In the genomic region with DNA sequence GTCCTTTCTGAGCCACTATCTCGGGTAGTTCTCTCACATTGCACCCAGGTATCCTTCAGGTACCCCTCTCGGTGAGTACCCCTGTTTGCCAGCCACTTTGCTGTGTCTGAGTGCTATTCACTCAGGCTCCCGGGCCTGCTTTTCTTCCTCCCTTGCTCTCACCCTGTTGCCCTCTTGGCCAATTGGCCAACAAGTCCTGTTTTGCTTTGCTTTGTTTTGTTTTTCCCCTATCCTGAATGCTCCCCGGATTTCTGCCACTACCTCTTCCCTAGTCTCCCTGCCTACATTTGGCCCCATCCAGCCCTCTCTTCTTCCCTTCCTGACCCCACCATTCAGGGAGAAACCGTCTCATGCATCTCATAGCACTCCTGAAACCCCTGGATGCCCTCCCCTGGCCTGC, we compare ENCODE assay signal across 16 mouse cellular contexts.
"Had no signal": no experiment of that assay in that cellular context is flagged by ENCODE, and none has a peak within 500 bp of the region (broad histone marks: within the 10 kb centered on the region; RNA-seq: fewer than 3 reads in every experiment).

No protein-coding gene starts in this region.

- H3K4me2 ChIP-seq: liver, embryonic 15.5 days; lung, embryonic 15.5 days; midbrain, embryonic 11.5 days; neural tube, embryonic 12.5 days; stomach, embryonic 15.5 days had no signal

- ATAC-seq: liver, postnatal 0 days; lung, postnatal 0 days had no signal

- DNase-seq: liver, postnatal 0 days; lung, adult 2 months; lung, postnatal 14 days; lung, postnatal 36 days; midbrain, embryonic 14.5 days; right cerebral cortex, postnatal 14 days; thymus, adult 18-20 months; thymus, postnatal 14 days; thymus, postnatal 36 days had no signal

- H3K9me3 ChIP-seq: liver, embryonic 15.5 days; lung, embryonic 15.5 days; megakaryocyte, embryonic 14.5 days; neural tube, embryonic 12.5 days; stomach, embryonic 15.5 days had no signal

- H3K27me3 ChIP-seq: liver, embryonic 15.5 days; lung, embryonic 15.5 days; megakaryocyte, embryonic 14.5 days; neural tube, embryonic 12.5 days; stomach, embryonic 15.5 days had no signal

- H3K27ac ChIP-seq: liver, embryonic 15.5 days; lung, embryonic 15.5 days; neural tube, embryonic 12.5 days; stomach, embryonic 15.5 days had no signal

- H3K9ac ChIP-seq: liver, embryonic 15.5 days; liver, postnatal 0 days; lung, embryonic 15.5 days; neural tube, embryonic 12.5 days; stomach, embryonic 15.5 days had no signal

- H3K36me3 ChIP-seq: liver, embryonic 15.5 days; lung, embryonic 15.5 days; neural tube, embryonic 12.5 days; stomach, embryonic 15.5 days had no signal

- H3K4me3 ChIP-seq: liver, embryonic 15.5 days; lung, embryonic 15.5 days; megakaryocyte, embryonic 14.5 days; neural tube, embryonic 12.5 days; stomach, embryonic 15.5 days had no signal
